Comparison of ENCODE assay signal across 8 mouse cellular contexts in genomic region chr7:127511241-127511640, GRCm38 (mm10). TPM values are rescaled to one million over a fixed set of nuclear protein-coding genes. Genes with fewer than 3 reads are reported as not detected.
DNase-seq lines count a peak whose midpoint lies in the region; ATAC-seq and TF ChIP-seq lines count a peak whose summit lies in the region.

No protein-coding gene starts in this region.

- peak; percentile 42 for DNase-seq in embryo, embryonic 10 days (ENCODE audit: low spot score)
- no peak for DNase-seq in embryo, embryonic 9.5 days (ENCODE audit: extremely low spot score)
- DNase-seq in NIH3T3 (ENCODE audit: low read depth) = peak; percentile 69
- DNase-seq in kidney, postnatal 14 days = peak; percentile 24
- no peak for DNase-seq in layer of hippocampus, postnatal 10 days (ENCODE audit: low spot score in 2 of 2)
- no peak for DNase-seq in right cerebral cortex, postnatal 25 days

- peaks cover 29% of the 10 kb centered on the region for H3K79me2 ChIP-seq in myocyte (ENCODE audit: control insufficient read depth, insufficient read depth)

- H3K4me1 ChIP-seq in forebrain, embryonic 15.5 days = peaks cover 26% of the 10 kb centered on the region

- WGBS in forebrain, embryonic 15.5 days = 34% methylated on average over 8 of the region's 8 CpGs

- H3K36me3 ChIP-seq in forebrain, embryonic 15.5 days = peaks cover 13% of the 10 kb centered on the region
- H3K36me3 ChIP-seq in myocyte (ENCODE audit: control insufficient read depth, insufficient read depth) = peaks cover 8% of the 10 kb centered on the region

- no peaks in the 10 kb centered on the region for H3K27me3 ChIP-seq in forebrain, embryonic 15.5 days
- H3K27me3 ChIP-seq in myocyte (ENCODE audit: control insufficient read depth, insufficient read depth, insufficient read length) = no peaks in the 10 kb centered on the region

- no peak for TF ChIP-seq POLR2A in myocyte (IDR thresholded peaks at IDR 0.05; ENCODE audit: insufficient read length, low read depth)

- no peak for ATAC-seq in forebrain, embryonic 15.5 days (replicated peaks)

- no peaks in the 10 kb centered on the region for H3K9me3 ChIP-seq in forebrain, embryonic 15.5 days

- H3K9ac ChIP-seq in forebrain, embryonic 15.5 days (replicated peaks) = peak overlapping the region; percentile 91

- H3K4me3 ChIP-seq in forebrain, embryonic 15.5 days = peak overlapping the region; percentile 89
- peak overlapping the region; percentile 70 for H3K4me3 ChIP-seq in myocyte

- peak overlapping the region; percentile 99 for H3K27ac ChIP-seq in forebrain, embryonic 15.5 days (replicated peaks)

- H3K4me2 ChIP-seq in forebrain, embryonic 15.5 days (replicated peaks) = peak overlapping the region; percentile 57
- peak overlapping the region; percentile 99 for H3K4me2 ChIP-seq in myocyte (ENCODE audit: low read depth)

- H3ac ChIP-seq in myocyte (ENCODE audit: control insufficient read depth, insufficient read length) = peak overlapping the region; percentile 91

TF ChIP-seq in myocyte, 11 proteins besides CTCF, POLR2A, EP300 and RAD21:
- TF ChIP-seq MYOD1 (IDR thresholded peaks at IDR 0.05; ENCODE audit: control insufficient read depth in 1 of 3, insufficient read length in 2 of 3, low read depth in 2 of 3) (no peak), POLR2AphosphoS2 (IDR thresholded peaks at IDR 0.05; ENCODE audit: insufficient read length, low read depth) (no peak), USF1 (IDR thresholded peaks at IDR 0.05; ENCODE audit: low read depth) (no peak), SRF (IDR thresholded peaks at IDR 0.05; ENCODE audit: control insufficient read depth, insufficient read length, low read depth) (no peak), MAX (IDR thresholded peaks at IDR 0.05; ENCODE audit: low read depth) (no peak), TCF3 (IDR thresholded peaks at IDR 0.05; ENCODE audit: insufficient read length, low read depth) (no peak), REST (IDR thresholded peaks at IDR 0.05; ENCODE audit: insufficient read depth, insufficient read length) (no peak)

RNA-seq across cellular contexts. Expression of gene Srcap, which starts 0.5 kb away (rescaled TPM):
- 54.1 and 64.2 TPM in 2 replicates for polyA plus RNA-seq in forebrain, embryonic 15.5 days (2015; fragmentation: Nextera tagmentation; extraction: Ambion mirVana)
- 18.1 TPM for polyA plus RNA-seq in myocyte (2012; fragmentation: generic; extraction: Trizol)
- 100 to 1,000 TPM; 109 to 111 TPM for total RNA-seq in layer of hippocampus, postnatal 10 days (2021)

RNA-seq across cellular contexts. Expression of gene Gm42715, which starts 8.1 kb away (rescaled TPM):
- polyA plus RNA-seq in forebrain, embryonic 15.5 days (2015; fragmentation: Nextera tagmentation; extraction: Ambion mirVana) = 17.2 and 17.7 TPM in 2 replicates
- polyA plus RNA-seq in myocyte (2012; fragmentation: generic; extraction: Trizol) = 6.8 TPM
- total RNA-seq in layer of hippocampus, postnatal 10 days (2021) = 10 to 100 TPM; 11.2 to 19.2 TPM

RNA-seq across cellular contexts. Expression of gene Fbrs, which starts 32.2 kb away (rescaled TPM):
- 12.7 and 13.2 TPM in 2 replicates for polyA plus RNA-seq in forebrain, embryonic 15.5 days (2015; fragmentation: Nextera tagmentation; extraction: Ambion mirVana)
- polyA plus RNA-seq in myocyte (2012; fragmentation: generic; extraction: Trizol) = 21.2 TPM
- total RNA-seq in layer of hippocampus, postnatal 10 days (2021) = 10 to 100 TPM; 60.0 to 63.1 TPM

RNA-seq across cellular contexts. Expression of gene Tmem265, which starts 49.9 kb away (rescaled TPM):
- 3.7 and 5.3 TPM in 2 replicates for polyA plus RNA-seq in forebrain, embryonic 15.5 days (2015; fragmentation: Nextera tagmentation; extraction: Ambion mirVana)
- polyA plus RNA-seq in myocyte (2012; fragmentation: generic; extraction: Trizol) = not detected
- 1 to 10 TPM in 1 of 2 experiments, under 1 TPM in 1; 0.80 to 2.4 TPM for total RNA-seq in layer of hippocampus, postnatal 10 days (2021)

RNA-seq across cellular contexts. Expression of gene Prr14, which starts 51.8 kb away (rescaled TPM):
- polyA plus RNA-seq in forebrain, embryonic 15.5 days (2015; fragmentation: Nextera tagmentation; extraction: Ambion mirVana) = 48.5 and 50.9 TPM in 2 replicates
- polyA plus RNA-seq in myocyte (2012; fragmentation: generic; extraction: Trizol) = 26.5 TPM
- 10 to 100 TPM; 31.6 to 34.8 TPM for total RNA-seq in layer of hippocampus, postnatal 10 days (2021)

Comparison
In these comparisons a context has a peak if more than half of its experiments do, and no peak if none do; other contexts are left out.
1. DNase-seq: peak in embryo, embryonic 10 days (single experiment), NIH3T3 (single experiment) and kidney, postnatal 14 days (single experiment); none in embryo, embryonic 9.5 days (single experiment), layer of hippocampus, postnatal 10 days (0 of 2) and right cerebral cortex, postnatal 25 days (single experiment).